Mouse (Mus musculus): Measurements from ENCODE around the gene Psmb1. TPM values are rescaled to one million over a fixed set of nuclear protein-coding genes. Genes with fewer than 3 reads are reported as not detected.

The Psmb1 gene
- polyA plus RNA-seq, 1 experiment from 2014 or later = 222 TPM

DNA sequence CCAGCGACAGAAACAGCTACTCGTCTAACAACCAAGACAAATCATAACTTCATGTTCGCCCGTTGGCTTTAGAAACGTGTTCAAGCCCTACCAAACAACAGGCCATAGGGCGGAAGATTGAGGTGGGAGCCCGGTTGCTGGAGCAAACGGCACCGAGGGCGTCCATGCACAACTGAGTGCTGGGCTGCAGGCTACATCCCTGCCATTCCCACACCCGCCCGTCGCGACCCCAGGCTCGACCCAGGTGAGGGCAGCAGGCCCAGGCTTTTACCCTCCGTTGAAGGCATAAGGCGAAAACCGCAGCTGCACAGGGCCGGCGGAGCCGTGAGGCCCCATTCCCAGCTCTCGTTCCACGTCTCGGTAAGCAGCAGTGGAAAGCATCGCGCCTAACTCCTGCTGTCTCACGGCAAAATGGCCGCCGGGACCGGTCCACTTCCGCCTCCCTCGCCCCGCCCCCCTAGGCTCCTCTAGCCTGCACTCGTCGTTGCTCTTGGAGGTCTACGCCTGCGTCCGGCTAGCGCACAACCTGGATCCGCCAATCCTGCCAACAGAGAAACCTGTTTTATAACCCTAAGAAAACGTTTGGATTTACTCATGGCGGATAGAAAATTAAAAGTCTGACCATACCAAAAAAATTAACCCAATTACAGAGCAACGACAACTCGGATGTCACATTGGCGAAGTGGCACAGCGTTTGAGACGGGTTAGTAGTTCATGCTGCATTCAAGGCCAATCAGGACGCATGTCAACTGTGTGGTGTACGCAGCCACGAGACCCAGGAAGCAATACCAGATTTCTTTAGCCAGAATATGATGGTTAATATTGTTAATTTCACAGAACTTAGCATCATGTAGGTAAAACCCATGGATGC lies 1.4 kb downstream of the Psmb1 start:
- Histone ChIP-seq H3K4me1 (replicated peaks; ENCODE audit: control insufficient read depth, insufficient read depth) (peaks cover 4% of the 10 kb centered on the region; the same call in 1 of the 2 replicates), H3K27me3 (ENCODE audit: control insufficient read depth, insufficient read depth, low read length) (no peaks in the 10 kb centered on the region), H3K4me3 (ENCODE audit: low read depth, low read length) (peak overlapping the region; percentile 74), H3K36me3 (ENCODE audit: control insufficient read depth, insufficient read depth, low read length) (no peaks in the 10 kb centered on the region), H3K4me2 (replicated peaks; ENCODE audit: low read depth) (peak overlapping the region; percentile 74), H3K9me3 (ENCODE audit: control insufficient read depth, low read length) (no peaks in the 10 kb centered on the region), H3K27ac (replicated peaks) (peak overlapping the region; percentile 94), H3K9ac (ENCODE audit: low read length) (peak overlapping the region; percentile 88)
- under 1% methylated on average over 50 of the region's 50 CpGs for WGBS
- peak; percentile 96 for ATAC-seq (ENCODE audit: low FRiP score, low TSS enrichment)
- DNase-seq (ENCODE audit: low spot score) = peak; percentile 96
- TF ChIP-seq CTCF (IDR thresholded peaks at IDR 0.05; ENCODE audit: low read depth) = no peak
- TF ChIP-seq EP300 (optimal IDR thresholded peaks at IDR 0.05) = no peak

DNA sequence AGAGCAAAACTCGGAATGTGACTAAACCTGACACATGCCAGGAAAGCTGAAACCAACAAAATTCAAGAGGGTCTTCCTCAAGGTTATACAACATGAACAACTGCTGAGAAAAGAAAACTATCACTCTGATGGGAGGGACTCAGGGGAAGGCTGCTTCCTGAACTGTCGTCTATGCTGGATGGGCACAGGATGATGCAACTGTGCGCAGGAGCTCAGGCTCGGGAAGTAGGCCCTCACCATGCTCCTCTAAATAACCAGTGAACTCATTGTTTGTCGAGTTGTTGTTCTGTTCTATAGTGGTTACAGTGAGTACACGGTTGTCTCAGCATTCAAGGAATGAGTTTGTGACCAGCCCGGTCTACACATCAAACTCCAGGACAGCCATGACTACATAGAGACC lies 9.0 kb downstream of the Psmb1 start:
- H3K4me1 ChIP-seq (replicated peaks; ENCODE audit: control insufficient read depth, insufficient read depth) = no peaks in the 10 kb centered on the region
- no peaks in the 10 kb centered on the region for H3K27me3 ChIP-seq (ENCODE audit: control insufficient read depth, insufficient read depth, low read length)
- TF ChIP-seq CTCF (IDR thresholded peaks at IDR 0.05; ENCODE audit: low read depth) (no peak), EP300 (optimal IDR thresholded peaks at IDR 0.05) (no peak)
- DNase-seq (ENCODE audit: low spot score) (no peak), ATAC-seq (ENCODE audit: low FRiP score, low TSS enrichment) (no peak)
- peaks cover 14% of the 10 kb centered on the region for H3K36me3 ChIP-seq (ENCODE audit: control insufficient read depth, insufficient read depth, low read length)
- no peaks in the 10 kb centered on the region for H3K9me3 ChIP-seq (ENCODE audit: control insufficient read depth, low read length)
- no peak overlapping the region for H3K27ac ChIP-seq (replicated peaks)
- 91% methylated on average over 7 of the region's 7 CpGs for WGBS
- no peak overlapping the region for H3K4me3 ChIP-seq (ENCODE audit: low read depth, low read length)
- no peak overlapping the region for H3K9ac ChIP-seq (ENCODE audit: low read length)
- no peak overlapping the region for H3K4me2 ChIP-seq (replicated peaks; ENCODE audit: low read depth)

DNA sequence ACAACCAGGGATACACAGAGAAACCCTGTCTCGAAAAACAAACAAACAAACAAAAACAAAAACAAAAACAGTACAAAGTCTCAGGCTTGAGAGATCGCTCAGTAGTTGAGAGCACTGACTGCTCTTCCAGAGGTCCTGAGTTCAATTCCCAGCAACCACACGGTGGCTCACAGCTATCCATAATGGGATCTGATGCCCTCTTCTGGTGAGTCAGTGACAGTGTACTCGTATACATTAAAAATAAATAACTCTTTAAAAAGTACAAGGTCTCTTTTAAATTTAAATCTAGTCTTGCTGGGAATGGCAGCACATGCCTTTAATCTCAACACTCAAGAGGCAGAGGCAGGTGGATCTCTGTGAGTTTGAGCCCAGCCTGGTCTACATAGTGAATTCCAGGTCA lies 26.9 kb downstream of the Psmb1 start:
- DNase-seq (ENCODE audit: low spot score) (no peak), ATAC-seq (ENCODE audit: low FRiP score, low TSS enrichment) (no peak)
- H3K4me3 ChIP-seq (ENCODE audit: low read depth, low read length) = no peak overlapping the region
- peak; percentile 47 for TF ChIP-seq CTCF (IDR thresholded peaks at IDR 0.05; ENCODE audit: low read depth)
- TF ChIP-seq EP300 (optimal IDR thresholded peaks at IDR 0.05) = no peak
- H3K4me2 ChIP-seq (replicated peaks; ENCODE audit: low read depth) = no peak overlapping the region
- H3K4me1 ChIP-seq (replicated peaks; ENCODE audit: control insufficient read depth, insufficient read depth) = no peaks in the 10 kb centered on the region
- no peaks in the 10 kb centered on the region for H3K27me3 ChIP-seq (ENCODE audit: control insufficient read depth, insufficient read depth, low read length)
- no peak overlapping the region for H3K9ac ChIP-seq (ENCODE audit: low read length)
- peaks cover 29% of the 10 kb centered on the region for H3K36me3 ChIP-seq (ENCODE audit: control insufficient read depth, insufficient read depth, low read length)
- no peak overlapping the region for H3K27ac ChIP-seq (replicated peaks)
- WGBS = 87% methylated on average over 4 of the region's 4 CpGs
- H3K9me3 ChIP-seq (ENCODE audit: control insufficient read depth, low read length) = no peaks in the 10 kb centered on the region

DNA sequence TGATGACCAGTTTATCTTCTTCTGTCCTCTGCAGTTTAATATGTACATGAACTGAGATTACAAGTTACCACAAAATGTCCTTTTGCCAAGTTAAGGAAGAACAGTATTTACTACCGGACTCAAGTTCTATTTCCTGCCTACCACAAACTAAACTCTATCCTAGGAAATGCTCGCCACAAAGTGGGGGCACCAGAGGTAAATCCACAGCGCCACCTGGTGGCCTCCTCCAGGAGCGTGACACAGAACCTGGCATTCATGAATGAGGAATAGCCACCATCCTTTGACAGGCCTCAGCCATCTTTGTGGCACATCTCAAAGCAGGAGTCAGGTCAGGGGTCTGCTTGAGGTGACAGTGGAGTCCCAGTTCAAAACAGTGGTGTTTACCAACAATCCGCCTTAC lies 31.9 kb downstream of the Psmb1 start:
- H3K4me2 ChIP-seq (replicated peaks; ENCODE audit: low read depth) = no peak overlapping the region
- DNase-seq (ENCODE audit: low spot score) (peak; percentile 80), ATAC-seq (ENCODE audit: low FRiP score, low TSS enrichment) (peak; percentile 67)
- H3K9ac ChIP-seq (ENCODE audit: low read length) = no peak overlapping the region
- no peak for TF ChIP-seq EP300 (optimal IDR thresholded peaks at IDR 0.05)
- peak; percentile 95 for TF ChIP-seq CTCF (IDR thresholded peaks at IDR 0.05; ENCODE audit: low read depth)
- no peak overlapping the region for H3K4me3 ChIP-seq (ENCODE audit: low read depth, low read length)
- no peaks in the 10 kb centered on the region for H3K36me3 ChIP-seq (ENCODE audit: control insufficient read depth, insufficient read depth, low read length)
- no peaks in the 10 kb centered on the region for H3K9me3 ChIP-seq (ENCODE audit: control insufficient read depth, low read length)
- no peaks in the 10 kb centered on the region for H3K4me1 ChIP-seq (replicated peaks; ENCODE audit: control insufficient read depth, insufficient read depth)
- no peaks in the 10 kb centered on the region for H3K27me3 ChIP-seq (ENCODE audit: control insufficient read depth, insufficient read depth, low read length)
- H3K27ac ChIP-seq (replicated peaks) = no peak overlapping the region
- WGBS = 21% methylated on average over 5 of the region's 5 CpGs

DNA sequence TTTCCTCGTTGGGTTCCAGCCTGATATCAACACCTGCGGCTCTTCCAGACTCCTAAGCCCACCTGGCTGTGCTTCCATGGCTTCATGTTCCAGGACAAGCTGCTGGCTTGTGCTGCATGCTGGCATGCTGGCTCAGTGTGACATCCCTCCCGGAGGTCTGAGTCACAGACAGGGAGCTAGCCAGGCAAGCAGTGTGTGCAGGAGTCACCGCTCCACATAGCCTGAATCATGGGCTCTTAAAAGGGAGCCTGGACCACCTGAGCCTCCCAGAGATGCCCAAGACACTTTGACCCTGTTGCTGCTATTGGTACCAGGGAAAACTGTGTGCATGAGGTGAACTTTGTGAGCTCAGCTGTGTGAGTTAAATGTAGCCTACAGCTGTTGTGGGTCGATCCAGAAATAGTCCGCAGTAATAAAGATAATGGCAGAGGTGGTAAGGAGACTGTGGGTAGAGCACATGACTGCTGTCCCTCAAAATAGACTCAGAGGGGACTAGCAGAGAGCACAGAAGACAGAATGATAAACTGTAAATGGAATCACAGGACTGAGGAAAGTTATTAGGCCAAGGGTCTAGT lies 37.5 kb downstream of the Psmb1 start:
- TF ChIP-seq CTCF (IDR thresholded peaks at IDR 0.05; ENCODE audit: low read depth) = no peak
- no peak for TF ChIP-seq EP300 (optimal IDR thresholded peaks at IDR 0.05)
- DNase-seq (ENCODE audit: low spot score) (no peak), ATAC-seq (ENCODE audit: low FRiP score, low TSS enrichment) (no peak)
- Histone ChIP-seq H3K9me3 (ENCODE audit: control insufficient read depth, low read length) (no peaks in the 10 kb centered on the region), H3K9ac (ENCODE audit: low read length) (no peak overlapping the region), H3K4me2 (replicated peaks; ENCODE audit: low read depth) (no peak overlapping the region), H3K27me3 (ENCODE audit: control insufficient read depth, insufficient read depth, low read length) (no peaks in the 10 kb centered on the region), H3K27ac (replicated peaks) (no peak overlapping the region), H3K36me3 (ENCODE audit: control insufficient read depth, insufficient read depth, low read length) (no peaks in the 10 kb centered on the region), H3K4me3 (ENCODE audit: low read depth, low read length) (no peak overlapping the region), H3K4me1 (replicated peaks; ENCODE audit: control insufficient read depth, insufficient read depth) (no peaks in the 10 kb centered on the region)
- WGBS = 93% methylated on average over 6 of the region's 6 CpGs

DNA sequence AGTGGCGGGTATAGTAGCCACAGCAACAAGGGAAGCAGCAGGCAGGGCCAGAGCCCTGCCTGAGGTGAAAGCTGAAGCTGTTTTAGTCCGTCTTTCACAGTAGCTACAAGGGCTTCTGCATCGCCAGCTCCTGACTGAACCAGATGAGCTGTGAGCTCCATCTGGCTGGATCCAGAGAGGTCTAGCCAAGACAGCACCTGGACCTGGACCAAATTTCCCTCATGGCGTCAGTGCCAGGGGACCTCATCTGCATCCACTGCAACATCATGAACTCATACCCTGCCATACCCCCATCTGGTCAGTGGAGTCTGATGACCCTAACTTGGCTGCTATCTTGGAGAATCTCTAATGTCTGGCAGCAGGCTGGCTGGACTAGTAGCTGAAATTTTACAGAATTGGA lies 39.8 kb downstream of the Psmb1 start:
- no peak for TF ChIP-seq EP300 (optimal IDR thresholded peaks at IDR 0.05)
- no peak for TF ChIP-seq CTCF (IDR thresholded peaks at IDR 0.05; ENCODE audit: low read depth)
- DNase-seq (ENCODE audit: low spot score) (no peak), ATAC-seq (ENCODE audit: low FRiP score, low TSS enrichment) (no peak)
- WGBS = 77% methylated on average over 4 of the region's 4 CpGs
- Histone ChIP-seq H3K4me3 (ENCODE audit: low read depth, low read length) (no peak overlapping the region), H3K27me3 (ENCODE audit: control insufficient read depth, insufficient read depth, low read length) (no peaks in the 10 kb centered on the region), H3K4me1 (replicated peaks; ENCODE audit: control insufficient read depth, insufficient read depth) (no peaks in the 10 kb centered on the region), H3K36me3 (ENCODE audit: control insufficient read depth, insufficient read depth, low read length) (no peaks in the 10 kb centered on the region), H3K9ac (ENCODE audit: low read length) (no peak overlapping the region), H3K9me3 (ENCODE audit: control insufficient read depth, low read length) (no peaks in the 10 kb centered on the region), H3K27ac (replicated peaks) (no peak overlapping the region), H3K4me2 (replicated peaks; ENCODE audit: low read depth) (no peak overlapping the region)
